Mouse (Mus musculus): Measurements from ENCODE around the gene Stx12.
"Not testable (repeated sequence)": the region's sequence is repeated elsewhere in the genome, so short reads cannot be mapped to it uniquely, and the experiment has no call there.

Stx12 gene

DNA sequence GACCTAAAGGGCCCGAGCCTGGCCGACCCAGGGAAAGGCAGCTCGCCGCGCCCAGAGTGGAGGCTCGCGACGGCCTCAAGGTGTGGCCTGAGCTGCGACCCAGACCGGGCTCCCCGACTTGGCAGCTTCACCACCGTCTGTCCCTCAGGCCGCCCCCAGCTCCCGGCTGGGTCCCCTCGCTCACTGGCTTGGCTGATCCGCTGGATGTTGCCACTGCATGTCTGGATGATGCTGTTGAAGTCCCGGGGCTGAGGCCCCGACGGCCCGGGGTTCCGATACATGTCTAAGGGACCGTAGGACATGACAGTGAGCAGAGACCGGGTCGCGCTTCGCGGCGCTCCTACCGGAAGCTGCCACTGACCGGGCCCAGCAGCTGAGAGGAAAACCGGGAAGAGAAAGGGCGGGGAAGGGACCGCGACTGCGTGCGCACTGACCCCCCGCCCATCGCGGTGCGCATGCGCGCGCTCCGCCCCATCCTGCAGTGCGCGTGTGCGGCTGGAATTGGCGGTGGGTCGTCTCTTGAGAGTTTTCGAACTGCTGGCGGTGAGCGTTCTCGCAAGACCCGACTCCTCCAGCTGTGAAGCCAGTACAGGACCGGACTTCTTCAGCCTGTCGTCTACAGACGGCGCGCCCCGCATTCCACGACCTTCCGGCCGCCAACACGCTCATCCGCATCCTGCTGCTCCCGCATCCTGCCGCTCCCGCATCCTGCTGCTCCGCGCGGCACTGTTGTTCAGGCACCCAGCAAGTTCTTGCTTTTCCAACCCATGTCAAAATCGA lies at the start of gene Stx12:
Gene Stx12 (minus strand): TSS at position 446 of the 780 bp plus-strand sequence.
- peak; percentile 85 to 94 for DNase-seq (ENCODE audit: low spot score in 2 of 2)

DNA sequence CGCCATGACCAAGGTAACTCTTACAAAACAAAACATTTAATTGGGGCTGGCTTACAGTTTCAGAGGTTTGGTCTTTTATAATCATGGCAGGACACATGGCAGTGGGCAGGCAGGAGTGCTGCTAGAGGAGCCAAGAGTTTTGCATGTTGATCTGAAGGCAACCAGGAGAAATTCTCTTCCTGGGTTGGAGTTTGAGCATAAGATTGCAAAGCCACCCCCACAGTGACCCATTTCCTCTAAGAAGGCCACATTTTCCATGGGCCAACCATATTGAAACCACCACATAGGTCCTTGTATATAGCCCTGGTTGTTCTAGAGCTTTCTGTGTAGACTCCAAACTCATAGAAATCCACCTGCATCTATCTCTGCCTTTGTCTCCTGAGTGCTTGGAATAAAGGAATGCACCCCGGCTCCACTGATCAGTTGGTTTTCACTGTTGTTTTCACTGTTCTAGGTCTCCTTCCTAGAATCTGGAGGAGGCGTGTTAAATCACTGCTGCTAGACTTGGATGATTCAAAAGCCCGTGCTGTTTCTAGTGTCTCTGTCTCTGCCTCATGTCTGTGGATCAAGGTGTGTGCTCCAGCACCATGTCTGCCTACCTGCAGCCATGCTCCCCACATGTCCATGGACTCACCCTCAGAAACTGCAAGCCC lies 48.6 kb upstream of the Stx12 start:
- no peak for DNase-seq (ENCODE audit: low spot score in 2 of 2)

DNA sequence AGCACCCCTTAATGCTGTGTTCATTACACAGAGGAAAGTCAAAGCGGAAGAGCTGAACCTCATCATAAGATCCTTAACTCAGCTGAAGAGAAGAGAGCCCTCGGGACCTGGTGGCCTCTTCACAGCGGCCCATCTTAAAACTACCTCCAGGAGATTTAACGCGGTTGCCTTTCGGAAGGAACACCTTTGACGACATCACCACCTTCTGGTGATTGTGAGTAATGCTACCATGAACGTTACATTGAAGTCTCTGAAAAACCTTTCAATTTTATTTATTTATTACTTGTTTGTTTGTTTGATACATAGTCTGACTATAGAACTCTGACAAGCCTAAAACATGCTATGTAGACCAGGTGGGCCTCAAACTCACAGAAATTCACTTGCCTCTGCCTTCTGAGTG lies 46.5 kb upstream of the Stx12 start:
- peak; percentile 49 to 81 for DNase-seq (ENCODE audit: low spot score in 2 of 2)

DNA sequence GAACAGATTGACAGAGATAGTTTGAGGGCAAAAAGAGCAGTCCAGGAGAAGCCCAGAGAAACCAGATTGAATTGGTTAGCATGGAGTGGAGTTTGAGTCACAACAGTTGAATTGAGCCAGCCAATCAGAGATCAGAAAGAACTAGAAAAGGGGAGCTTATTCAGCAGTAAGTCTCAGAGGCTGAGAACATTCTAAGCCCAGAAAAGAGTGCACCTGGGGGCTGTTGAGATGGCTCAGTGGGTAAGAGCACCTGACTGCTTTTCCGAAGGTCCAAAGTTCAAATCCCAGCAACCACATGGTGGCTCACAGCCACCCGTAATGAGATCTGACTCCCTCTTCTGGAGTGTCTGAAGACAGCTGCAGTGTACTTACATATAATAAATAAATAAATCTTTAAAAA lies 42.2 kb upstream of the Stx12 start:
- DNase-seq (ENCODE audit: low spot score in 2 of 2), result not testable (repeated sequence)

DNA sequence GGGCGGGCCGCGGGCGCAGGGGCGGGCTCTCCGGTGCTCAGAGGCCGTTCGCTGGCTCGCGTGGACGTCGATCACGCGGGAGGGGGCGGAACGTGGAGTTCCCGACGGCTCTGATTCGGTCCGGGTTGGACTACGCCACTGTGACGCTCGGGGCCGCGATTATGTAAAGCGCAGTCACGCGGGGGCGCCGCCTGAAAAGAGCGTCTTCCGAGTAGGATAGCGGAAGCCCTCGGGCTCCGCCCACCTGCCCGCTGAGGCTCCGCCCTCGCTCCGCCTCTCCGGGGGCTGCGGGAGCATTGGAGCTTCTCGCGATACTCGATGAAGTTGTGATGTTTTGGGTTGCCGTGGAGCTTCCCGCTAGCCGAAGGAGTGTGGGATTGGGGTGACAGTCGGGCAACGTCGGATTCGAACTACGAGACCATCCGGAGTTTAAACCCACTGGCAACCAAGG lies 38.3 kb upstream of the Stx12 start, which contains the start of gene Fam76a:
Gene Fam76a (minus strand): TSS at position 1 of the 451 bp plus-strand sequence.
- DNase-seq (ENCODE audit: low spot score in 2 of 2), result peak; percentile 99

DNA sequence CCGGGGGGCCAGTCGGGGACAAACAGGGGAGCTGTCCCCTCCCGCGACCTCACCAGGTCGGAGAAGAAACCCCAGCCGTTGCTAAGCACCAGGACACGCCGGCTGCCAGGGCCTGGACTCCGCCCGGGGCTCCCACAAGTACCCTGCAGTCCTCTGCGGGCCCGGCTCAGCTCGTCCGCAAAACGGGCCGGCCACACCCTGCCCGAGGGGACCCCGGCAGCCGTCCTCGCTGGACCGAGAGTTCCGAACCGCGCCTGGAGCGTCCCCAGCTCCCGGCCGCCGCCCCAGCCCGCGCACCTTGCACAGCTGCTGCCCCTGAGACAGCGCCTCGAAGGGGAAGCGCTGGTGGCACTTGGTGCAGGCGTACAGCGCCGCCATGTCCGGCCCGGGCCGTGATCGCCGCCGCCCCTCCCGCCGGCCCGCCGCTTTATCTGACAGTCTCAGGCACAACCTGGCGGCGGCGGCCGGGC lies 37.8 kb upstream of the Stx12 start:
- DNase-seq (ENCODE audit: low spot score in 2 of 2), result no peak

DNA sequence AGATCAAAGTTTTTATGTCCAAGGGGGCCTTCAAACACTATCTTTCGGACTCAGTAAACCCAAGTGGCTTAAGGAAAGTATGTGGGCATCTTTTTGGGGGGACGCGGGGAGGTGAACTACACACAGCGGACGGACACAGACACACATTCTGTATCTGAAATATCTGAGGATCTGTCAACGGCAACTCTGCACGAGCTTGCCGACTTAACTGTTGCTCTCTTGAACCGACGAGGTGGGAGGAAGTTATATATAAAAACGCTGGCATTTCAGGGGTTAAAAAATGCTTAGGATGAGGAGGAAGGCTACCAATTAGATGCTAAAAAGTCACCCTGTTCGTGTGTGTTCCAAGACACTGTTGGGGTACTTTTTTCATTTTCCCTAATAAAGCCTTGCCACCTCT lies 37.2 kb upstream of the Stx12 start:
- DNase-seq (ENCODE audit: low spot score in 2 of 2), result no peak

DNA sequence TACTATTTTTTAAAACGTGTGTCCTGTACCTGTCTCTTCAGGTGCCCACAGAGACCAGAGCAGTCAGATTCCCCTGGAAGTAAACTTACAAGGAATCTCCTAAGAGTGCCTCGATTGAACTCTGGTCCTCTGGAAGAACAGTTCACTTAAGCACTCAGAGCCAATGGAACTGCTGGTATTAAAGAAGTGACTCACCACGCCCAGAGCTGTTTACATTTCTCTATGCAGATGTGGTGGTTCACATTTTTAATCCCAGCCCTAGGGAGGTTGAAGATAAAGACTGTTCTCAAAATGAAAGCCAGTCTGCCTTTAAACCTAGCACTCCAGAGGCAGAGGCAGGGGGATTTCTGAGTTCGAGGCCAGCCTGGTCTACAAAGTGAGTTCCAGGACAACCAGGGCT lies 35.9 kb upstream of the Stx12 start:
- no peak for DNase-seq (ENCODE audit: low spot score in 2 of 2)

DNA sequence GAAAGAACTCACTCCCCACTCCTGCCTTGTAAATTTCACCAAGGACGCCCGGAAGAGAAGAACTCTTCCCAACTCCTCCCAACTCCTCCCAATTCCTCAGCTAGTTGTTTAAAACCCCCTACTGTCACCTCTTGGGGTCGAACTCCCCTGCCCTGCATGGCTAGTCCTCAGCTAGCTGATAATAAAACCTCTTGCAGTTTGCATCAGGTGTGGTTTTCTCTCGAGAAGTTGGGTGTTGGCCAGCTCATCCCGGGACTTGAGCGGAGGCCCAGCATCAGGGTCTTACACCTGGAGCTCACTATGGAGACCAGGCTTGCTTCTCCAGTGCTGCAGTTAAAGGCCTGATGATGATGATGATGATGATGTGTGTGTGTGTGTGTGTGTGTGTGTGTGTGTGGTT lies 34.2 kb upstream of the Stx12 start:
- not testable (repeated sequence) for DNase-seq (ENCODE audit: low spot score in 2 of 2)

DNA sequence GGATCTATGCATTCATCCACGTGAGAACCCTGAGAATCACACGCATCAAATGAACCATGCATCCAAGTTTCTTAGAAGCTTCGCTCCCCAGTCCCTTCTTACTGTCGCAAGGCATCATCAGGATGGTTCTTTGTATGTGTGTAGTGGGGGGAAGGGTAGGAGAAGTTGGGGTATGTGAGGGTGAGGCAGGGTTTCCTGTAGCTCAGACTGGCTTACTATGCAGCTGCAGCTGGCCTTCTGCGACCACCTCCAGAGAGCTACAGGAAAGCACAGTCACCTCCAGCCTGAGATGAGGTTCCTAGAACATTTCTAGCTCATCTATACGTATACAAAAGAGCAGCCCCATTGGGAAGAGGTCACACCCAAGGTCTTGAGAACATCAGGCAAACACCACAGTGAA lies 27.8 kb upstream of the Stx12 start:
- DNase-seq (ENCODE audit: low spot score in 2 of 2), result no peak

DNA sequence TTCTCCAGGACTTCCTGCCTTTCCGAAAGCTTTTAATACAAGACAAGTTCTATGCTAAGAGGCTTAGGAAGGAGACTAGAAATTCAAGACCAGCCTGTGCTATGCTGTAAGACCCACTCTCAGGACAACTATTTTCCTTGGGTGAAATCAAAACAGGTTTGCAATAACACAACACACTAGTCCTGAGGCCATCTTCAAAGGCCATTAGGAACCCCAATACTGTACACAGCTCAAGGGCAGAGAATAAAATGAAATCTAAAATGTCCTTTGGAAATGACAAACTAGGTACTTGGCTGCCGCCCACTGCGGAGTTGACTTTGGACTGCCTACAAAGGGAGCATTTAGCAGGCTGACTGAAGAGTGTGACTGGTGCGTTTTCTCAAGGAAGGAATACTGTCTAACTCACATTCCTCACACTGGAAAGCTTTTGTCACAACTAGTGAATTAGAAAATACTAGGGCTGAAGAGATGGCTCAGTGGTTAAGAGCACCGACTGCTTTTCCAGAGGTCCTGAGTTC lies 21.6 kb upstream of the Stx12 start:
- DNase-seq (ENCODE audit: low spot score in 2 of 2), result no peak

DNA sequence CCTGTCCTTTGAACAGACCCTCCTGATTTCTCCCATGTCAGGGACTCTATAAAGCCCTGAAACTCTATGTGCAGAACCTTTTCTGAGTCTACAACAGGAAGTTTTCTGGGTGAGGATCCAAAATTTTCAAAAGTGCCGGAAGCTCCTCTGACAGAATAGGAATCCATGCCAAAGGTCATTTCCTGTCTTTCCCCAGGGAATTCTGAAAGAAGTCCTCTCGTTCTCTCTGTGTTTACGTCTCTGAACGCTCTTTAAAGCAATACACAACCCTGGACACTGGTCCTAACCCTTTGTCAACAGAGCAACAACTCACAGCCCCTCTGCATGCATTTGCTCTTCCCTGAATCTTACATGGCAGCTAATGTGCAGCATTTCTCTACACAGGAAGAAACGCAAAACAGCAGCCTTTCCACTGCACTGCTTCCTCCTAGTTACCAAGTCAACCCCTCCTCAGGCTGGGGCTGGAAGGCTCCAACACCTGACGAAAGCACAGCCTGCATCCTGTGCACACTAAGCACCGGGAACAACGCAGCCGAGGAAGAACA lies 20.5 kb upstream of the Stx12 start:
- DNase-seq (ENCODE audit: low spot score in 2 of 2), result no peak

DNA sequence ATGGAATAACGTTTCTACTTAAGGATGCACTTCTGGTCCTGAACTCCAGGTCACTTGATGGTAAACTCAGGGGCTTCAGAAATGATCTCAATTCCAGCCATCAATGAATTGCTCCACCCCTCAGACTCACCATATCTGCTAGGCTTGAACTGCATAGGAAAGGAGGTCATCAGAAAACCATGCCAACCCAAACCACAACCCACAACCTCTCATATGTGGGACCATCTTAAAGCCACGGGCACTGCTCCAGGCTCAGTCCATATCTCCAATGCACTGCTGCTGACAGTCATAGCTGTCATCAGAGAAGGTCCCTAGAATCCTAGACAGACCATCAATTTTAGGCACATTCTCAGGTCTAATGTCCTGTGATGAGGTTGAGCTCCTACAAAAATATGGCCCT lies 19.8 kb upstream of the Stx12 start:
- DNase-seq (ENCODE audit: low spot score in 2 of 2), result no peak

DNA sequence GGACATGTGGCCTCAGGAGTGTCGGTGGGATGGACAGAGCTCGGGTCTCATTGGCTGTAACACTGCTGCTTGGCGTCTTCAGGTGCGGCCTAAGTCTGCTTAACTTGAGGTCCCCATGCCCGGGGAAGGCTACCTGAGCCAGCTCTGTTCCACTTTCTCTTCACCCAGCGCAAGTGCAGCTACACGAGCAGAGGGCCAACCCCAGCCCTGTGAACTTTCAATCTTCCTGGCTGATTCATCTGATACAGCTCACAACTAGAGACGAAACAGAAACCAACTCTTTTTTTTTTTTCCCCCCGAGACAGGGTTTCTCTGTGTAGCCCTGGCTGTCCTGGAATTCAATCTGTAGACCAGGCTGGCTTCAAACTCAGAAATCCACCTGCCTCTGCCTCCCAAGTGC lies 13.9 kb upstream of the Stx12 start:
- no peak for DNase-seq (ENCODE audit: low spot score in 2 of 2)

DNA sequence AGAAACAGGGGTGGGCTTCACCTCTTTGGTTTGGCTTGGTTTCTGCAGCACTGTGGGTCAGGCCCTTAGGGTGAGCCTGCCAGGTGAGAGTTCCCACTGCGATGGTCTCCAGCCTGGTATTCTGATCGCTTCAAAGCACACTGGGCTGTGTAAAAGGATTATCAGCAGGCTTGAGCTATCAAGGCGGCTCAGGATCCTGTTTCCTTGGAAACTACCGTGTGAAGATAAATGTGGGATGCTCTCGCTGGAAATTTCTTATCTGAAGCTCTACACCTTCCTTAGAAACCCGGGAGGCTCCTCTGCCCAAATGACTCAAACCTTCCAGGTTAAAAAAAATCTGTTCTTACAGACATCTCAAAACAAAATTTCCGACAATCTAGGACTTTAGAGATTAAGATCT lies 10.1 kb upstream of the Stx12 start:
- no peak for DNase-seq (ENCODE audit: low spot score in 2 of 2)

DNA sequence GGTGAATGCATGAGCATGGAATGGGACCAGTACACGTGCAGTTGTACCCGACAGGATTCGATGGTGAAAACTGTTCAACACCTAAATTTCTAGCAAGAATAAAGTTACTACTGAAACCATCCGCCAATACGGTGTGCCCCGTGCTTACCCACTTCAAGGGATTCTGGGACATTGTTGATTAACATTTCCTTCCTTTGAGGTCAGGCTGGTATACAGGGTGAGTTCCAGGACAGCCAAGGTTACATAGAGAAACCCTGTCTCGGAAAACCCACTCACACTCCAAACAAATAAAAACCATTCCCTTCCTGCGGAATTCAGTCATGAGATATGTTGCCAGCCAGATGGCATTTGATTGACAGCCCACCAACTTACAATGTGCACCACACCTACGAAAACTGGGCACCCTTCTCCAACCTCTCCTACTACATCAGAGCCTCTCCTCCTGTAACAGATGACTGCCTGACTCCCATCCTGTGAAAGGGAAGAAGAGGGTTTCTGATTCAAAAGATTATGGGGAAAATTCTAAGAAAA lies 600 bp upstream of the Stx12 start:
- no peak for DNase-seq (ENCODE audit: low spot score in 2 of 2)

DNA sequence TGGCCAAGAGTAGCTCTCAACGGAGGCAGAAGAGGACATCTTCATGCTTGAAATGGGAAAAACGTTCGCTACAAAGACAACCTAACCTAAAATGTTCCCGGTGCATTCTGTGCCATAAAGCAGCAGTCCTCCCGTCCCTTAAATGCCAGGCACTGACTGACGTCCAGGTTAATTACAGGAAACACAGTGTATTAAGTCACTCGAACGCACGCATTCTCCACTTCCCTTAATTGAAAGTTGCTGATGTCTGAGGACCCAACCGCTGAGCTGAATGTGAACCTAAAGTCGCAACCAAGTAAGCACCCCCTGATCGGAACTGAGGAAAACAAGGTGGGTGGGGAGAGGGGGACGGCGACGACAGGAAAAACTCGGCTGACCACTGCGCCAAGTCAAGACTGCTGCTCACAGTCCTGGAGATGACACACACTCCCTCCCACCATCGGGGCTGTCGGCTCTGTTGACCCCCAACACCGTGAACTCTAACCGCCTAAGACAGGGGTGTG lies 697 bp downstream of the Stx12 start:
- DNase-seq (ENCODE audit: low spot score in 2 of 2), result no peak

DNA sequence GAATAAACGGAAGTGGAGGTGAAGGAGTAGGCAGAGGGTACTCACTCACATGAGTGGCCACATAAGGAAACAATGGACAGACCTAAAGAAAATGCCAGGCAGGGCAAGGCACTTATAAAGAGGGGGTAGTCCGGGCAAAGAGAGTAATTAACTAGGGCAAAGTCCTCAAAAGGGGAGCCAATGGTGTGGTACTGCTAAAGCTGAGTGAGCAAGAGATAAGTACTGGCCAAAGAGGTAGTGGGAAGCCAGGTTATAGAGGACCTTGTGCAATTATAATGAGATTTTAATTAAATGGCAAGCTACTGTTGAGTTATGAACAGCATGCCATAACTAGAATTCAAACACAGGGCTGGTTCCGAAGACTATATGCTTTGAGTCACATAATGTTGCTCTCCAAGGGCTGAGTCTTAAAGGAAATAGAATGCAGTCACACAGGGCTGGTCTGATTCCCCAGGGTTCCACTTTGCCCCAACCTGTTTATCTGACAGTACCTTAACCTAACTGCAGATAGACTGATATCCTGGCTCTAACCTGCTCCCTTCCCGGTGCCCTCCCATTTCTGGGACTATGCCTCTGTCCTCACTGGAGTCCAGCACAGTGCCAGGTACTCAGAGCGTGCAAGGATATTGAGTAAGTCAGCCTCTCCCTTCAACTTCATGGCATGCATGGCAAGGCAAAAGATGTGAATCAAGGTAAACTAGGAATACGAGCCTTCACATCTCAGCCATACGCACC lies 9.8 kb downstream of the Stx12 start:
- DNase-seq (ENCODE audit: low spot score in 2 of 2), result no peak

DNA sequence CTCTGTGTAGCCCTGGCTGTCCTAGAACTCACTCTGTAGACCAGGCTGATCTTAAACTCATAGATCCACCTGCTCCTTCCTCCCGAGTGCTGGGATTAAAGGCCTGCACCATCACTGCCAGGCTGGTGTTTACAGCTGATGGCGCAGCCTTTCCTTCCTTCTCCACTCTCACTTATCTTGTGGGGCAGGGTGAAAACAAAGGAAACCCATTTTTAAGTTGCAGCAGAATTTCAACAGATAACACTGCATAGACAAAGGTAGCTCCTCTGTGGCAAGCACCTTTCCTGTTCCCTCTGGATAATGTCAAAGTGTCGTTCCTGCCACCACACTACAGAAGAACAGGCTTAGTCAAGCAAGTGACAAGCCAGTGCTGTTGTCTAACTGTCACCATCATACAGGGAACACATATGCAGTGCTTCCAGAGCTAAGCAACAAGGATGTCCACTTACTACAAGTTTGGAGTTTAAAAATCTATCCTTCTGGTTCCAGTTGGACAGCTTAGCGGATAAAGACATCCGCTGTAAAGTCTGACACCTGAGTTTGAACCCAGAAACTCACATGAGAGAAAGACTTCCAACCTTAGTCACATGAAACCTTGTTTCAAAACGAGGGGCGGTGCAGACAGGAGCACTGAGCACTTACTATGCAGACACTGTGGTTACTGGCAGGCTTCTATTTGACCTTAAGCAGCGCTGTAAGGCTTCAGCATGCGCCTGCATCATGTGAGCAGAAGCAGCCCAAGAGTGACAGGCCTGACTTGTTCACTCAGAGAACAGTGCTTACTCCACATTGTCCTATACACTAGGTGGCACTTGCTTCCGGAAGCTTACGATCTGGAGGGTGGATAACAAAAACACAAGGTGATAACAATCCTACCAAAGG lies 10.6 kb downstream of the Stx12 start:
- no peak for DNase-seq (ENCODE audit: low spot score in 2 of 2)

DNA sequence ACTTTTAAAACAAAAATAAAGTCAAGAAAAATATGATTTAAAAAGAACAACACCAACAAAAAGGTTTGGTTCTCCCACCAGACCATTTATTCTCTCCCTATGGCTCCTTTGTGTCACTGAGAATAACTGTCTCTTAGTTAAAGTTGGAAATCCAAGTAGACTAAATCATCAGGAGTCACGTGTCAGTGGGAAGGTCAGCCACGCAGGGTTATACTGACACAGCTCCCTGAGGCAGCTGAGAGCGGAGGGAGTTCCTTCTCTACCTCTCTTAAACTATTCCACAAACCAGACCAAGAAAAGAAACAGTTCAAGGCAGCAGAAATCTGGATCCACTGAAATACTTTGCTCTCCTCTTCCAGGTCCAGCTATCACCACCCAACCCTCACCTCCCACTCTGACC lies 13.2 kb downstream of the Stx12 start:
- no peak for DNase-seq (ENCODE audit: low spot score in 2 of 2)

DNA sequence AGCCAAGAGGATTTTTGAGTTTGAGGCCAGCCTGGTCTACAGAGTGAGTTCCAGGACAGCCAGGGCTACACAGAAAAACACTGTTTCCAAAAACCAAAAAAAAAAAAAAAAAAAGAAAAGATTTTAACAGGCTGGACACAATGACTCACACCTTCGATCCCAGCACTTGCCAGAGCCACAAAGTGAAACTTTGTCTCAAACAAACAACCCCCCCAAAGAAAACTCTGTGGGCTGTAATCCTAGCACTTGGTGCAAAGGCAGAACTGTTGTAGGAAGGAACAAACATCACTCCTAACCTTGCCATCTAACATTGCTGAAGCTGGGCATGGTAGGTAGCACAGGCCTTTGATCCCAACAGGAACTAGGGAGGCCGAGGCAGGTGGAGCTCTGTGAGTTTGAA lies 19.5 kb downstream of the Stx12 start:
- no peak for DNase-seq (ENCODE audit: low spot score in 2 of 2)

Measured in spleen, postnatal 4 days (tissue).